Mouse (Mus musculus) ovary, adult 10 weeks (tissue): ENCODE measurements around the gene Lhcgr. TPM values are rescaled to one million over a fixed set of nuclear protein-coding genes. Genes with fewer than 3 reads are reported as not detected.

Source experiments
- polyA plus RNA-seq: library from polyadenylated mRNA; stranded (reverse); fragments of 350-450 nt; fragmentation: Illumina TruSeq; extraction: RNeasy Lipid Tissue Mini Kit (QIAGEN cat#74804); gene quantifications from one replicate; pipeline ENCODE4 v1.2.3, GENCODE M21; 2014

Gene Lhcgr
- polyA plus RNA-seq: 239 TPM

DNA sequence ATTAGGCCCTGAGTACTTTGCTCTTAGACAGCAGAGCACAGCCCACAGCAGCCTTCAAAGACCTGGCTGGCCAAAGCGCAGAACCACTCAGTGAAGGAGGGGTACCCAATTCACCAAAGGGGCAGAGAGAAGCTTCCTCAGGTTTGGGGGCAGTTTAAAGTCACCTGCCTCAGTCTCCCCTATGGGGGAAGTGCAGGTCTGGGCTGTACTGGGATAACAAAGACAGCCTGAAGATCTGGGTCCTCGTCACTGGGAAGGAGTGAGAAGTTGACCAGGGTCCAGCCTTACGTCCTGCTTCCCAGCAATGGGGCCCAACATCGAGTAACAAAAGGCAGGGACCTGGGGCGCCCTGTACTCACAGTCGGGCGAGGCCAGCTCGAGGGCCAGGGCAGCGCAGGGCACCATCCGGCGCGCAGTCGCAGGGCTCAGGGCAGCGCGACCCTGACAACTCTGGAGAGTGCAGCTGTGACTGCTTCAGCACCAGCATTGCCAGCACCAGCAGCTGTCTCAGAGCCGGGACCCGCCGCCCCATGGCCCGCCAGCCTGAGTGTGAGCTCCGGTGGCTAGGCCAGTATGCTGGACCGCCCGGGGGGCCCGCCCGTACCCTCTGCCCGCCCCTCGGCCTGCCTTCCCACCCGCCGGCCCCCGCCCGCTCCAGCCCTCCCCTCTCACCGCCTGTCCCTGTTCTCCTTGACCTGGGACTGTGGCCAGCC lies at the start of gene Lhcgr:
TSS of gene Lhcgr (minus strand) at position 551 of the 713 bp plus-strand sequence.

DNA sequence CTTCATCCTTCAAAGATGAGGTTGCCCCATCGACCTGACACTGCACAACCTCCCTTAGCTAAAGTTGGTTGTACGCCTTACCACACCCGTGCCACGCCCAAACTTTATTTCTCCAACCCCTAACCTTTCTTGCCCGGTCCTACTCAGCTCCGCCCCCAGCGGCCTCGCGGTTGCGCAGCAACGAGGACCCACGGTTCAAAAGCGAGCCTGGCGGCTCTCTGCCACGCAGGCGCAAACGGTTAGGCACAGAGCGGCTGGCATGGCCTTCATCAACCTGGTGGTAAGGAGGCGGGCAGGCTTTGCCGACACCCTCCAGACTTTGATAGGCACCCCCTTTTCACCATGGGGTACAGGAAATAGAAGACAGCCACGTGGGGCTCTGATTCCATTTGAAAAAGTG lies 123.3 kb downstream of the Lhcgr start, which contains the start of gene Gtf2a1l:
TSS of gene Gtf2a1l (plus strand) at position 209 of the 400 bp plus-strand sequence.

Other genes with a start within 250 kb of the Lhcgr start
- gene Ston1, start 194.3 kb downstream of the Lhcgr start, polyA plus RNA-seq: 10.0 TPM
- gene Gtf2a1l, start 123.3 kb downstream of the Lhcgr start, polyA plus RNA-seq: 1.3 TPM